Mouse (Mus musculus) lung, adult 2 months (tissue): ENCODE data around the gene Cdc14b. TPM values are rescaled to one million over a fixed set of nuclear protein-coding genes. Genes with fewer than 3 reads are reported as not detected.

ENCODE experiments used
- DNase-seq: peaks from one replicate; pipeline ENCODE4 v3.0.0; 2022
- H3K4me1 ChIP-seq: fragments of 200-500 bp; 2 replicates; pipeline ENCODE4 v1.6.1; 2011; ENCODE audit warnings: low read length; ENCODE audit not compliant: control insufficient read depth, insufficient read depth
- H3K4me3 ChIP-seq: fragments of 200-500 bp; replicated peaks from 2 replicates; pipeline ENCODE3; 2011; ENCODE audit warnings: low read depth, mild to moderate bottlenecking, control low read depth, low read length; ENCODE audit errors: extremely low read depth
- CTCF ChIP-seq: fragments of 200-500 bp; IDR thresholded peaks from 2 replicates; pipeline ENCODE4 v1.5.1; 2011; ENCODE audit warnings: mild to moderate bottlenecking, low read length, control low read depth; ENCODE audit not compliant: insufficient read depth
- POLR2A ChIP-seq: fragments of 200-500 bp; IDR thresholded peaks from 2 replicates; pipeline ENCODE4 v1.6.1; 2011; ENCODE audit warnings: low read depth, mild to moderate bottlenecking, control low read depth, low read length, borderline replicate concordance; ENCODE audit errors: extremely low read depth
- WGBS: fragments of 180-500 bp; shearing (Covaris S2); methylation state at CpG from one replicate; pipeline ENCODE4 v1.1.7; 2018; 5-methylcytosine and 5-hydroxymethylcytosine counted together
- polyA plus RNA-seq: library from polyadenylated mRNA; depleted of rRNA; stranded (reverse); fragments of >200 nt; gene quantifications from 2 replicates; pipeline ENCODE4 v1.2.3, GENCODE M21; 2012; rRNA removed

The Cdc14b gene
- 4.2 and 6.6 TPM in 2 replicates for polyA plus RNA-seq

DNA sequence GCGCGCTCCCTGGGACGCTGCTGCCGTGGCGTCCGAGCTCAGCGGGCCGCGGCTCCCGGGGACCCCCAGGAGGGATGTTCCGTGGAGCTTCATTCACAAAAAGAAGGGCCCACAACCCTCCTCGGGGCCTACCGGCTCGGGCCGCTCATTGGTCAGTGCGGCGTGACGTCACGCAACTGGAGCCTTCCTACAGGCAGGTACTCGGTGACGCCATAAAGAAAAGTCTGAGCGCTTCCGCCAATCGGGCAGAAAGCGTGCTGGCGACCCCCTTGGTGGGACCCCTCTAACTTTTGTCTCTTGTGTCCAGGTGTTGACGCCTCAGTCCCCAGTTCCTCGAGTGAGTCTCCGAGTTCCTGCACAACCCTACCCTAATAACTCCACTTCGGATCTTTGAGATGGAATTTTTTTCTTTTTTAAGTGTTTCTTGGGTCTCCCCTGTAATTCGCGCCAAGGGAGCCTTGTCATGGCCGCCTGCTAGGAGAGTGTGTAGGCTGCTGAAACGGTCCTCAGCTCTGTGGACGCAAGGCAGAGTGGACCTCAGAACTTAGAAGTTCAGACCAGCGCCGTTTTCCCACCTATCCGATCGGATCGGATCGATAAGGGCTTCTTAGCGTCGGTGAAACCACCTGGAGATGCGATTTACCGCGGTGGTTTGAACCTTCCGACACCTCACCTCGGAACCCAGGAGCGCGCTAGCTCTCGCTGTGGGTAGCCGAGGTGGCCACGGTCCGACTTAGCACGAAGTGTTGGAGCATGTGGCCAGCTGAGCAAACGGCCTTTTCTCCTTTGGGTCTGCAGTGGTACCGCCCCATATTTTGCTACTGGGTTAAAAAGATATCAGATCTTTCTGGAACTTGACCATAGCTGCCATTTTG lies at the start of gene Cdc14b:
Gene Cdc14b (minus strand): TSS at position 412 of the 875 bp plus-strand sequence.
- Histone ChIP-seq H3K4me3 (peak within 1 kb of the TSS; percentile 62), H3K4me1 (peaks cover 4% of the 10 kb centered on the region; the same call in 1 of the 2 replicates)
- peak; percentile 62 for DNase-seq
- TF ChIP-seq CTCF (no peak), POLR2A (no peak)
- WGBS = 6% methylated on average over 57 of the region's 57 CpGs

DNA sequence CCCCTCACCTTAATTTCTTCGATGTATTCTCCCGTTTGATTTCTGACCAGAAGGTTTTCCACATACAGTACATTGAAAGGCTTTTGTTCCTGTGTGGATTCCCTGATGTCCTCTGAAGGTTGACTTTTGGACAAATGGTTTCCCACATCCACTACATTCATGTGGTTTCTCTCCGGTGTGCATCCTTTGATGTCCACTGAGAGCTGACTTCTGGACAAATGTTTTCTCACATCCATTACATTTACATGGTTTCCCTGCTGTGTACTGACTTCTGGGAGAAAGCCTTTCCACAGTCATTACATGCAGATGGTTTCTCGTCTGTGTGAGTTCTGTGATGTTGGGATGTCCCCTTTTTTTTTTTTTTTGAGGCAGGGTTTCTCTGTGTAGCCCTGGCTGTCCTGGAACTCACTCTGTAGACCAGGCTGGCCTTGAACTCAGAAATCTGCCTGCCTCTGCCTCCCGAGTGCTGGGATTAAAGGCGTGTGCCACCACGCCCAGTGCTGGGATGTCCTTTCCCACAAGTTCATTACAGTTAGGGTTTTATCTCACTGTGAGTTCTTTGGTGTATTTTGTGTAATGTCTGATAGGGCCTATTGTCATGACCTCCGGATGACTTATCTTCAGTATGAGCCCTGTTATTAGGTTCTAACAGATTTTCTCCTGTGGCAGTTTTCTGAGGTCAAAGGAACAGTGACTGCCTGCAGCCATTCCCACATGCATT lies 47.6 kb upstream of the Cdc14b start:
- no peak for TF ChIP-seq CTCF
- TF ChIP-seq POLR2A = no peak
- DNase-seq = no peak
- WGBS = 83% methylated on average over 8 of the region's 8 CpGs
- H3K4me3 ChIP-seq = no peak overlapping the region
- peaks cover 2% of the 10 kb centered on the region; the same call in 1 of the 2 replicates for H3K4me1 ChIP-seq

DNA sequence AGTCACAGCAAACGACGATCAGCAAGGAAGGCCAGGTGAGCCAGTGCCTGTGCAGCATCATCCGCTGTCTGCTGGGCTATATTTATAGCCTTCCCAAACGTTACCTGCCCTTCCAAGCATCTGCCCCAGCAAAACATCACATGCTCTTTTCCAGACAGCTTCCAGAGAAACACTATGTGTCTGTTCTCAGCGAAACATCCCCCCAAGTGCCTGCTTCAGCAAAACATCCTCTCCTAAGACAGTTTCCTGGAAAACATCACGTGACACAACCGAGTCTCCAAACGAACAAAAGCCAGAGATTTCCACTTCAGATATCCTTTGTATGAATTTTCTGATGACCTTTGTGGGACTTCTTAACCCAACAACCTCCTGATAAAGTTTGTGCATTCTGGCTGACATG lies 45.2 kb upstream of the Cdc14b start:
- 57% methylated on average over 8 of the region's 8 CpGs for WGBS
- DNase-seq = no peak
- Histone ChIP-seq H3K4me3 (no peak overlapping the region), H3K4me1 (peaks cover 2% of the 10 kb centered on the region; the same call in 1 of the 2 replicates)
- TF ChIP-seq CTCF (no peak), POLR2A (no peak)

DNA sequence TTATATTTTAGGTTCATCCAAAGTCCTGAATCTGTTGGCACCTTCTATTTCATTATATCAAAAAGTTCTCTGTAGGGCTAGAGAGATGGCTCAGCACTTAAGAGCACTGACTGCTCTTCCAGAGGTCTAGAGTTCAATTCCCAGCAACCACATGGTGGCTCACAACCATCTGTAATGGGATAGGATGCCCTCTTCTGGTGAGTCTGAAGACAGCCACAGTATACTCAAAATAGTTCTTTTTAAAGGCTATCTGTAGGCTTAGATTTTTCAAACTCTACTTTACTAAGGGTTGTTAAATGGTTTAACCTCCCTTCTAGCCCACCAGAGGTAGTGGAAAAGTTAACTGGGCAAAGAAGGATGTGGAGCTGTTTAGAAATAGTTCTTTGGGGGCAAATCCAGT lies 44.7 kb upstream of the Cdc14b start:
- Histone ChIP-seq H3K4me1 (peaks cover 2% of the 10 kb centered on the region; the same call in 1 of the 2 replicates), H3K4me3 (no peak overlapping the region)
- DNase-seq = no peak
- TF ChIP-seq POLR2A = no peak

DNA sequence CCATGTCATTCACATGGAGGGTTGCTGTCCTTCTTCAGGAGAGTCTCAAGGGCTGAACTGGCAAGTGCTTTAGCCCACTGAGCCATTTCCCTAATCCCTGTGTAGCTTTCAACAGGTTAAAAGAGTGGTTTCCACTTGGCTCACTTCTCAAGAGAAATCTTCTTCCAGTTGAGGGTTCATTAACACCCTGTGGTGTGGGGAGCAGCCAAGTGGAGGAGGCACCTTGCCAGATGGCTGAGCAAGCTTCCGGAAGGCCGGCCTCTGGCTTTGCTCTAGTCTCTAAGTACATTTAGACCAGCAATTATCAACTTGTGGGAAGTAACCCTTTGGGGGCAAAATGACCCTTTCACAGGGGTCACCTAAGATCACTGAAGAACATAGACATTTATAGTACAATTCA lies 43.3 kb upstream of the Cdc14b start:
- Histone ChIP-seq H3K4me3 (no peak overlapping the region), H3K4me1 (peaks cover 2% of the 10 kb centered on the region; the same call in 1 of the 2 replicates)
- no peak for TF ChIP-seq CTCF
- no peak for TF ChIP-seq POLR2A
- no peak for DNase-seq
- WGBS = 43% methylated on average over 2 of the region's 2 CpGs

DNA sequence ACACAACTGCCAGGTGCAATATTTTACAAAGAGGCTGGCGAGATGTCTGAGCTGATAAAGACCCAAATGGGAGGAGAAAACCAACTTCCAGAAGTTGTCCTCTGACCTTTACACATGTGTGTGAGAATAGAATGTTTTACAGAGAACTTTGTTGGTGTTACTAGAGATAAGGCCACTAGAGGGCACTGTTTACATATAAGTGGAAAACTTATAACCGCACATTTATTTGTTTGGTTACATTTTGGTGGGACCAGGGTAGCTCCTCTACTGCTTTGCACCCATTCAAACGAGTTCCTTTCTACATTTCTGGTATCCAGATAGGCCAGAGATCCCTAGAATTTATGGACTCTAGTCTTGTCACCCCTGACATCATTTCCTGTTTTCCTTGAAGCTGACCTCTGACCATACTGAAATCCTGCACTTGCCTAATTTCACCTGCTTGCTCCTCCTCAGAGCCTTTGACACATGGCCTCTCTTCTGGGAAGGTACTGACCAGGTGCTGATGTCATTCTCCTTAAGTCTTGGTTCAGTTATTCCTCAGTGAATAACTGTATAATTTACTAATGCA lies 40.5 kb upstream of the Cdc14b start:
- no peak for TF ChIP-seq POLR2A
- TF ChIP-seq CTCF = no peak
- DNase-seq = no peak
- Histone ChIP-seq H3K4me3 (no peak overlapping the region), H3K4me1 (peaks cover 11% of the 10 kb centered on the region)
- 0% methylated on average over 3 of the region's 3 CpGs for WGBS

DNA sequence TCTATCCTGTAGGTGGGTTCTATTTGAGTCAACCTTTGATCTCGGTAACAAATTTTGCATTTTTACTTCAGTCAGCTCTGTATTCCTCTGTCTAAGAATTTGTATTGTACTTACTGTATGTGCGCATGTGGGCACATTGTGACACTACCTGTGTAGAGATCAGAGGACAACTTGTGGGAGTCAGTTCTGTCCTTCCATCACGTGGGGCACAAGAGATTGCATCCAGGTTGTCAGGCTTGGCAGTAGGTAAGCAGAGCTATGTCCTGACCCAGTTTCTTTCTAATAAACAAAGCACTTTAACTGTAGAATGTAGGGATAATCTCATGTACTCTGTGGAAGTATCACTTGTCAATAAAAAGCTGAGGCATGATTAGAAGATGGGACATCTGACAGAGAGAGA lies 39.0 kb upstream of the Cdc14b start:
- H3K4me3 ChIP-seq = no peak overlapping the region
- 72% methylated on average over 3 of the region's 3 CpGs for WGBS
- TF ChIP-seq CTCF (no peak), POLR2A (no peak)
- no peak for DNase-seq
- peaks cover 16% of the 10 kb centered on the region for H3K4me1 ChIP-seq

DNA sequence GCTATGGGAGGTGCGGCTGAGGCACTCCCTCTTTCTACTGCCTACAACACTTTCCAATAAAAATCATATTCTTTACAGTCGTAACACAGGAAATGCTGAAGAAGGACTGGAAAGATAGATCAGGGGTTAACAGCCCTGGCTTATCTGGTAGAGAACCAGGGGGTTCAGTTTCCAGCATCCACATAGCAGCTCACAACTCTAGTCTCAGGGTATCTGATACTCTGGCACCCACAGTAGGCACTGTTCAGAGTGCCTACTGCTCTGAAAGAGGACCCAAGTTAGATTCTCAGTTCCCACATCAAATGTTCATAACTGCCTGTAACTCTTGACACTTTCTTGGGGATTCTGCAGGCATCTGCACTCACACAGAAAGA lies 37.8 kb upstream of the Cdc14b start:
- TF ChIP-seq POLR2A (no peak; the same call in 1 of the 2 replicates), CTCF (no peak)
- 2% methylated on average over 2 of the region's 2 CpGs for WGBS
- Histone ChIP-seq H3K4me1 (peaks cover 16% of the 10 kb centered on the region), H3K4me3 (peak overlapping the region; percentile 53)
- no peak for DNase-seq

DNA sequence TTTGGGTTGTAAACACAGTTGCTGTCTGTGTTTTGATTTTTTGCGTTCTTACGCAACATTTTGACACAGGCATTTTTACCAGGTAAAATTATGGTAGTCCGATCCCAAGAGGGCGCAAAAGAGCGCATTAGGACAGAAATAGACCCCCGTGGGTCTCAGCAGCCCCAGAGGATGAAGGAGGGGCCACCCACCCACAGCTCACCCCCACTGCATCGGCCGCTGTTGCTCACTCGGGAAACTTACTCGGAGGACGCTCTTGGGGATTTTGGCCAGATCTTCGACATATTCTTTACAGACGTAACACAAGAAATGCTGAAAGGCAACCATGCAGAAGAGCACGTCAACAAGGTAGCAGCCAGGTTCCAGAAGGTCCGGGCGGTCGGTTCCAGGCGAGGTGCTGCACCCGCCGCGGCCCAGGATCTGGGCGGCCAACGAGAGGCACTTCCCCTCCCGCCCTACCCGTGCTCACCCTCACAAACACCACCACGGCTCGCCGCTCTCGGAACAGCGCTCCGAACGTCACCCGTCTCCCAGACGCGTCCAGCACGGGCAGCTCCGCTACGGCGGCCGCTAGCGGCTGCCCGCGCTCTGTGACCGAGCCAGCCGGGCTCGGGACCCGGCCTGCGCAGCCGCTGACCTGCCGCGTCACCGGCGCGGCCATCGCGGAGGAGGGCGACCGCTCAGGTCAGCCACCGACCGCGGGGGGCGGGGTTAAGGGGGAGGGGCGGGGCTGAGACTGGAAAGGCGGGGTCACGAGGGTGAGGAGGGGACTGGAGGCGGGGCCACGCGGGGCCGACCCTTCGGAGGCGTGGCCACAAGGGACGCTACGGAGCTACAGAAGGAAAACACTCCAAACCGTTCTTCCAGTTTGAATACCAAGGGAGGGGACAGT lies 37.2 kb upstream of the Cdc14b start, which contains the start of gene Aaed1:
Gene Aaed1 (minus strand): TSS at position 687 of the 892 bp plus-strand sequence.
- Histone ChIP-seq H3K4me3 (peak within 1 kb of the TSS; percentile 92), H3K4me1 (peaks cover 16% of the 10 kb centered on the region)
- under 1% methylated on average over 74 of the region's 74 CpGs for WGBS
- TF ChIP-seq CTCF (no peak), POLR2A (peak; percentile 66)
- DNase-seq = peak; percentile 88
